Mouse (Mus musculus): ENCODE data around the gene Mbd3.
A peak's percentile ranks its signal among the peaks of the same experiment; 100 is the strongest.
"Not testable (repeated sequence)": the region's sequence is repeated elsewhere in the genome, so short reads cannot be mapped to it uniquely, and the experiment has no call there.

Mbd3 gene

GRCm38 (mm10) chr10:80369995-80370747, 29.2 kb downstream of the Mbd3 start:
- DNase-seq (ENCODE audit: low spot score) = no peak

- peak; percentile 34 for DNase-seq (ENCODE audit: low spot score)
Observed at GRCm38 (mm10) chr10:80368392-80368791, 31.0 kb downstream of the Mbd3 start.

- DNase-seq (ENCODE audit: low spot score) = no peak
Observed at GRCm38 (mm10) chr10:80367954-80368353, 31.4 kb downstream of the Mbd3 start.

- DNase-seq (ENCODE audit: low spot score) = no peak
Observed at GRCm38 (mm10) chr10:80365736-80366135, 33.6 kb downstream of the Mbd3 start.

GRCm38 (mm10) chr10:80363734-80364133, 35.6 kb downstream of the Mbd3 start:
- DNase-seq (ENCODE audit: low spot score) = no peak

- no peak for DNase-seq (ENCODE audit: low spot score)
Observed at GRCm38 (mm10) chr10:80357994-80358639, 41.2 kb downstream of the Mbd3 start.

GRCm38 (mm10) chr10:80357336-80357735, 42.0 kb downstream of the Mbd3 start:
- no peak for DNase-seq (ENCODE audit: low spot score)

GRCm38 (mm10) chr10:80356737-80357136, 42.6 kb downstream of the Mbd3 start:
- DNase-seq (ENCODE audit: low spot score) = no peak

GRCm38 (mm10) chr10:80356001-80356682, 43.2 kb downstream of the Mbd3 start, which contains the start of gene Plk5:
Plk5 (plus strand) TSS chr10:80356459.
- DNase-seq (ENCODE audit: low spot score) = no peak

GRCm38 (mm10) chr10:80355431-80355830, 43.9 kb downstream of the Mbd3 start:
- DNase-seq (ENCODE audit: low spot score) = no peak

- no peak for DNase-seq (ENCODE audit: low spot score)
Observed at GRCm38 (mm10) chr10:80352727-80353126, 46.6 kb downstream of the Mbd3 start.

GRCm38 (mm10) chr10:80351896-80352295, 47.5 kb downstream of the Mbd3 start:
- DNase-seq (ENCODE audit: low spot score) = no peak

GRCm38 (mm10) chr10:80350292-80350691, 49.1 kb downstream of the Mbd3 start:
- DNase-seq (ENCODE audit: low spot score) = peak; percentile 74

- DNase-seq (ENCODE audit: low spot score) = no peak
Observed at GRCm38 (mm10) chr10:80348981-80349380, 50.4 kb downstream of the Mbd3 start.

- peak; percentile 75 for DNase-seq (ENCODE audit: low spot score)
Observed at GRCm38 (mm10) chr10:80348244-80348781, 51.0 kb downstream of the Mbd3 start, which contains the start of gene Adamtsl5. Adamtsl5 (minus strand) TSS chr10:80348412.

GRCm38 (mm10) chr10:80347514-80347967, 51.8 kb downstream of the Mbd3 start:
- no peak for DNase-seq (ENCODE audit: low spot score)

- not testable (repeated sequence) for DNase-seq (ENCODE audit: low spot score)
Observed at GRCm38 (mm10) chr10:80345929-80346328, 53.4 kb downstream of the Mbd3 start.

- no peak for DNase-seq (ENCODE audit: low spot score)
Observed at GRCm38 (mm10) chr10:80345122-80345521, 54.2 kb downstream of the Mbd3 start.

- no peak for DNase-seq (ENCODE audit: low spot score)
Observed at GRCm38 (mm10) chr10:80344131-80344661, 55.2 kb downstream of the Mbd3 start.

- DNase-seq (ENCODE audit: low spot score) = no peak
Observed at GRCm38 (mm10) chr10:80343425-80343895, 55.9 kb downstream of the Mbd3 start.

GRCm38 (mm10) chr10:80342749-80343424, 56.5 kb downstream of the Mbd3 start:
- DNase-seq (ENCODE audit: low spot score) = peak; percentile 61

Data from T-cell, adult 2 months (primary cell).